Mouse (Mus musculus) spleen, adult 2 months (tissue): ENCODE measurements at regions not wholly inside any gene's neighbourhood (a gene's known extent, or its start where the extent isn't known, plus 50 kb on each side); places are given as distances from the start of the nearest gene placed in this dataset.

ENCODE experiments used
- CTCF ChIP-seq: fragments of 200-500 bp; IDR thresholded peaks from 2 replicates; pipeline ENCODE4 v1.5.1; 2011; ENCODE audit warnings: mild to moderate bottlenecking, inconsistent platforms; ENCODE audit not compliant: insufficient read depth, insufficient read length, insufficient replicate concordance; ENCODE audit errors: extremely low read depth
- POLR2A ChIP-seq: fragments of 200-500 bp; IDR thresholded peaks from 2 replicates; pipeline ENCODE4 v1.6.1; 2011; ENCODE audit warnings: low read depth, low read length, inconsistent platforms

GRCm38 (mm10) chr7:111150540-111150939, 67.7 kb upstream of the Eif4g2 start:
- TF ChIP-seq CTCF (no peak), POLR2A (no peak)
